Mouse (Mus musculus) spleen, postnatal 10 days (tissue): ENCODE measurements around the gene Sorcs1.

Experiments
- DNase-seq, 2 experiments: peaks; one replicate each; pipeline ENCODE4 v3.0.0; 2021 to 2022; ENCODE audit warnings: low spot score in 2 of 2

Sorcs1 gene

GRCm38 (mm10) chr19:50677903-50678896 lies at the start of gene Sorcs1:
Gene Sorcs1, minus strand, starts transcription at chr19:50678646.
- peak in 1 of 2 experiments; percentile 12 for DNase-seq

- no peak for DNase-seq
These were observed 4.8 kb upstream of the Sorcs1 start for GRCm38 (mm10) chr19:50683277-50683676.

GRCm38 (mm10) chr19:50678946-50679345 lies 500 bp upstream of the Sorcs1 start:
- no peak for DNase-seq

- no peak for DNase-seq
These were observed 1.6 kb downstream of the Sorcs1 start for GRCm38 (mm10) chr19:50676578-50677524.

GRCm38 (mm10) chr19:50674921-50675320 lies 3.5 kb downstream of the Sorcs1 start:
- no peak for DNase-seq

GRCm38 (mm10) chr19:50667516-50667915 lies 10.9 kb downstream of the Sorcs1 start:
- no peak for DNase-seq

- no peak for DNase-seq
These were observed 14.1 kb downstream of the Sorcs1 start for GRCm38 (mm10) chr19:50664311-50664710.

- no peak for DNase-seq
These were observed 19.3 kb downstream of the Sorcs1 start for GRCm38 (mm10) chr19:50659144-50659543.

GRCm38 (mm10) chr19:50652750-50653149 lies 25.7 kb downstream of the Sorcs1 start:
- no peak for DNase-seq

- no peak for DNase-seq
These were observed 34.6 kb downstream of the Sorcs1 start for GRCm38 (mm10) chr19:50643836-50644235.

GRCm38 (mm10) chr19:50642121-50642520 lies 36.3 kb downstream of the Sorcs1 start:
- no peak for DNase-seq

GRCm38 (mm10) chr19:50640251-50641032 lies 38.0 kb downstream of the Sorcs1 start:
- no peak for DNase-seq

GRCm38 (mm10) chr19:50638176-50638575 lies 40.3 kb downstream of the Sorcs1 start:
- no peak for DNase-seq

- DNase-seq, result no peak
These were observed 64.4 kb downstream of the Sorcs1 start for GRCm38 (mm10) chr19:50614013-50614412.

GRCm38 (mm10) chr19:50611619-50612018 lies 66.8 kb downstream of the Sorcs1 start:
- DNase-seq, result no peak

- DNase-seq, result no peak
These were observed 74.6 kb downstream of the Sorcs1 start for GRCm38 (mm10) chr19:50603882-50604281.

- DNase-seq, result no peak
These were observed 75.1 kb downstream of the Sorcs1 start for GRCm38 (mm10) chr19:50603380-50603779.

GRCm38 (mm10) chr19:50597300-50597699 lies 81.1 kb downstream of the Sorcs1 start:
- no peak for DNase-seq

GRCm38 (mm10) chr19:50586182-50586581 lies 92.3 kb downstream of the Sorcs1 start:
- DNase-seq, result no peak

GRCm38 (mm10) chr19:50582952-50583351 lies 95.5 kb downstream of the Sorcs1 start:
- no peak for DNase-seq

- DNase-seq, result no peak
These were observed 108.7 kb downstream of the Sorcs1 start for GRCm38 (mm10) chr19:50569669-50570195.
